Mouse (Mus musculus) gastrocnemius, postnatal 14 days (tissue): ENCODE data around the gene Ulk4. TPM values are rescaled to one million over a fixed set of nuclear protein-coding genes. Genes with fewer than 3 reads are reported as not detected.

Source experiments
- DNase-seq: peaks from one replicate; pipeline ENCODE4 v3.0.0; 2021; ENCODE audit warnings: mixed read lengths
- intact Hi-C: fragments of 180-260 bp; cut with DNase I; formaldehyde crosslinking; loops from one replicate; pipeline ENCODE4 v1.15.1; 2025; ENCODE audit warnings: low total_unique reads
- total RNA-seq, 2 experiments: library from RNA; stranded (reverse); gene quantifications; 2 replicates each; pipeline ENCODE4 v1.2.3; 2021

Ulk4 gene
- total RNA-seq, 2 experiments from 2014 or later: 0.31 to 0.41 TPM

DNA sequence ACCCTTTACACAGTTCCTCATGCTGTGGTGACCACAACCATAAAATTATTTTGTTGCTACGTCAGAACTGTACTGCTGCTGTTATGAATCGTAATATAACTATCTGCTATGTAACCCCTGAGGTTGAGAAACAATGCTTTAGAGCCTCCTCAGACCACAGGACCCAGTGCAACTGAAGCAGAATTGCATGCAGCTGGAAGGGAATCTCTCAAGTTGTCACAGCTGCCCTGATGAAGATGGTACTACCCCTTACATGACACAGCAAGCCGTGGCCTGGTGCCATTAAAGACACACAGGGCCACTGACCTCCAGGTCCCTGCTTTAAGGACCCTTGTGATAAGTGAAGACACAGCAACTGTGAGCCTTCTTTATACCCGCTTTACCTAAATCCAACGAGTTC is 123.7 kb downstream of the Ulk4 start:
- no peak for DNase-seq
- intact Hi-C loops: no loop called here

DNA sequence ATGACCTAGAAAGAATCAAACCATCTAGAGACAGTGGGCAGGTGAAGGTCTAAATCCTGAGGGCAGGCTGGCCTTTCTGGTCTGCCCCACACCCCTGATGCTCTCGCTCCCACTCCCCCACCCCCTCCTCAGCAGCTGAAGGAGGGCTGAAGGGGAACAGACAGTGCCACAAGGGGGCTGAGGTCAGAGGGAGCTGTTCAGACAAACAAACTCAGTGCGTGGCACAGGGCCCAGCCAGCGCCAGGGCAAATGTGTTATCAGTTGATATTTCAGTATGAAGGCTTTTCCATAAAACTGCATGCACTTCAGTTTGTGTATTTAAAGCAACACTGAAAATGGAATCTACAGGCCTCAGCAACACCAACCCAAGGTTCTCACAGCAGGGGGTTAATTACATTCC is 128.4 kb downstream of the Ulk4 start:
- intact Hi-C loops: no loop called here

DNA sequence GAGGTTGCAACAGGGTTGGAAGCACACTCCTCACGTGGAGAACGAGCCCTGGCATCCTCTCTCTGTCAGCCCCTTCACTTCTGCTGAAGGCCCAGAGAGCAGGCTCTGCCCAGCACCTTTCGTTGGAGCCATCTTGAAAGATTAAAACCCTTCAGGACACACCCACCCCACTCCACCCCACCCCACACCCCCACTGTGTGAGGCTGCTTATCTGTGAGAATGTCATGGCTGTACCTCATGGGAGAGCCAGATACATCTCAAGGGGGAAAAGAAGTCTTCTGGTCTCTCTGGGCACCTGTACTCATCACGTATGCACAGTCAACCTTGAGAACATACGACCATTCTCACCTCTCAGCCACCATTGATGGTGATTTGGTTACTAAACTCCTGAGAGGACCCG is 133.8 kb downstream of the Ulk4 start:
- DNase-seq: no peak
- intact Hi-C loops: no loop called here

More for the DNA sequence above, 128.4 kb downstream of the Ulk4 start:
- DNase-seq: no peak

DNA sequence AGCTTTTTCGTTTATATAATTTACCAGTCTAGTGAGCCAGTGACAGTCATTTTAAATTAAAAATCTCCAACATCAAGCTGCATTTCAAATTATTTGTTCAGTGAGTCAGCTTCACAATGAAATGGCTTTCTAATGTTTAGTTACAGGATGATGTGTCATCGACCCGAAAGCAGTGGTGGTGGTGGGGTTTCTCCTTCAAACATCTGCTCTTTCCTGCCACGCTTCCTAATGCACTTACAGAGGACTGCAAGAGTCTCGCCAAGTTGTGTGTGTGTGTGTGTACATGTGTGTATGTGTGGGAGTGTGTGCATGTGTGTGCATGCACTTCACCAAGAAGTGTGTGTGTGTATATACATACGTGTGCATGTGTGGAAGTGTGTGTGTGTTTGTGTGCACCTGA is 144.4 kb downstream of the Ulk4 start:
- intact Hi-C loops: no loop called here
- DNase-seq: no peak

DNA sequence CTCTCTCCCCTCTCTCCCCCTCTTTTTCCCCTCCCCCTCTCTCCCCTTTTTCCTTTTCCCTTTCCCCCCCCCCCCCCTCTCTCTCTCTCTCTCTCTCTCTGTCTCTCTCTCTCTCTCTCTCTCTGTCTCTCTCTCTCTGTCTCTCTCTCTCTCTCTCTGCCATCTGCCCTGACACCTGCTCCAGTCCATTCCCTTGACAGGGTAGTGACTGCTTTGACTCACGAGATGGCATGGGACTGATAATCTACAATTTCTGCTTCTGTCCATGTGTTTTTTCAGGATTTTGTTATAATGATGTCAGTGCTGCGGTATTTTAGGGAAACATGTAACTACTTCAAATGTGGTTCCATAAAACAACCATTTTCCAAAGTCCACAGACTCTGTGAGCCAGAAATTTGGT is 147.5 kb downstream of the Ulk4 start:
- intact Hi-C loops: no loop called here
- DNase-seq: no peak

DNA sequence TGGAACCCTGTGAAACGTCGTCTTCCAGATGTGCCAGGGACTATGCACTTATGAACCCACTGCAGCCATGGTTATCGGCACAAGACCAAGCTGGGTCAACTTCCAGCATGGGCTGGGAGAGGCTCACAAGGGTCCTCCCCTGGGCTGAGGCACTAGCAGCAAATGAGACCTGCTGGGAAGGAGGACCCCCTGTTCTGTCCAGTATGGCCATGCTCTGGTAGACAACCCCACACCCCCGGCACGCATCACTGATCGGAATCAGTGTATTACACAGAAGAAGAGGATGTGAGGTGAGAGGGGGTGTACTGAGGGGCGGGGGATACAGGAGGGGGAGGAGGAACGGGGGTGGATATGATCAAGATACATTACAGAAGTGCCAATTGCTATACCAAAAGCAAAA is 148.1 kb downstream of the Ulk4 start:
- no peak for DNase-seq
- intact Hi-C loops: no loop called here

DNA sequence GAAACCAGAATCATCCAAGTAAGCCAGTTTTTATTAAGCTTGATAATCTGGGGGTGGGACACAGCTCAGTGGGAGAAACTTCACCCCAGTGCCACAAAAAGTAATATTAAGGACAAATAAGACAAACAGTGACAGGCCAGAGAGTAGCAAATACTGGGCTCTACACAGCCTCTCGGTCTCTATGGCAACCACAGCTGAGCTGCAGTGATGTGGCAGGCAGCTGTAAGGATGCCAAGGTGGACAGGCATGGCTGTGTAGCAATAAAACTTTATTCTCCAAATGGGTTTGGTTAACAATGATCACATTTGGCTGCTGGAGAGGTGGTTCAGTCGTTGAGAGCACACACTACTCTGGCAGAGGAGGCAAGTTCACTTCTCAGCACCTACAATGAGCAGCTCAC is 150.0 kb downstream of the Ulk4 start:
- intact Hi-C loops: no loop called here
- no peak for DNase-seq

DNA sequence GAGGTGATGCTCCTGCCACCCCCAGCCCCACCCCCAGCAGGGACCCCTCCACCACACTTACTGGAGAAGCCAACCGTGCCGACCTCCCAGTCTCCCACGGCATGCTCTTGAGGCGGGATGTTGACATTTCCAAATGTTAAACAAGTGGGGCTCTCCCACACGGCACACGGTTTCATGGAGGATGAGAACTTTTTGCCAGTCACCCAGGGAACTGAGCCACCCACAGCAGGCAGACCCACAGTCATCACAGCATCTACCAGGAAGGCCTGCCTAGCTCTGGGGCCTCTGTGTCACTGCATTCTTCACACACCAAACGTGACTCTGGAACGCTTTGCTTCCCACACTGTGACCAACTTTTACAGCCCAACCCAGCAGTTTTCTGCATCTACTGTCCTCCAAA is 152.3 kb downstream of the Ulk4 start:
- DNase-seq: no peak
- intact Hi-C loops: no loop called here

DNA sequence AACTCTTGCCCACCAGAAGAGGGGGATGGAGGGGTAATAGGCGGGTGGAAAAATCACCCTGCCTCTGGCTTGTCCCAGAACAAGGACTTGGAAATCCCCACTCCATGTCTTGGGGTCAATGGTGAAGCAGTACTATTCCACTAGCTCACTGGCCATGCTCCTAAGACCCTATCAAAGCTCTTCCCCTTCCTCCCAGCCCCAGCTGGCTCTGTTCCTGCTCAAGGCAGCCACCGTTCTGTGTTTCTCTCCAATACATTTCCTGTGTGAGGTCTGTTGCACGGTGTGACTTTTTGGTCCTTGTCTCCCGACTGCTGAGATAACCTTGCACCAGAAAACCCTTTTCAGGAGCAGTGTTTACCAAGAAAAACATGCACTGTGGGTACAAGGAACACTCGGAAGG is 155.0 kb downstream of the Ulk4 start:
- intact Hi-C loops: no loop called here
- DNase-seq: no peak

DNA sequence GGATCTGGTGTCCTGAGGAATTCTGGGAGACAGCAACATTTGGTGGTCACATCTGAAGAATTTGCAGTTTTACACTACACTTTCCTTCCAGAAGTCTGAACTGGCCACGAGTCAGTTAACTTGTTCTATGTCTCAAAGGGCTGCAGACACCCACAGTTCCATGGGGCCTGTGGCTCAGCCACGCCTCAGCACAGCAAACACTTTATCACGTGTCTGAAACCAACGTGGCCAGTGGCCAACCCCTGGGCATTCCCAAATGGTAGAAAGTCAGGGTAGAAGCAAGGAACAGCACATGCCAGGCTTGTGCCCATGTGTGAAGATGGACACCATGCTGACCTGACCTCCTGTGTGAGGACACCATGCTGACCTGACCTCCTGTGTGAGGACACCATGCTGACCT is 159.1 kb downstream of the Ulk4 start:
- intact Hi-C loops: no loop called here
- no peak for DNase-seq

DNA sequence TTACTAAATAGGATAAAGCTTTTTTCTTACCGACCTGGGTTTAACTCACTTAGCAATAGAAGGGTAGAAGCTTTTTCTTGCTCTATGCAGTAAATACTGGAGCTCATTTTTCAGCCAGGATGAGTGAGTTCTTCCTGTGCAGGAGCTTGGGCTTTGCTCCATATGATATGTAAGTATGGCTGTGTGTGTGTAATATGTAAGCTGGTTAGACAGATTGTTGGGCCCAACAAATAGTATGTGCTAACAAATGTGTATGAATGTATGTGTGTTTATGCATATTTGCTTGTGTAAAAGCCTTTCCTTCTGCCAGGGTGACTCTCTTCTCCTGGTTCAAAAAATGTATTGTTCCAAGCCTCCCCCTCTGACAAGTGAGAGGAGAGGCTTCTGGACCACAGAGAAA is 164.9 kb downstream of the Ulk4 start:
- intact Hi-C loops: no loop called here
- DNase-seq: no peak

DNA sequence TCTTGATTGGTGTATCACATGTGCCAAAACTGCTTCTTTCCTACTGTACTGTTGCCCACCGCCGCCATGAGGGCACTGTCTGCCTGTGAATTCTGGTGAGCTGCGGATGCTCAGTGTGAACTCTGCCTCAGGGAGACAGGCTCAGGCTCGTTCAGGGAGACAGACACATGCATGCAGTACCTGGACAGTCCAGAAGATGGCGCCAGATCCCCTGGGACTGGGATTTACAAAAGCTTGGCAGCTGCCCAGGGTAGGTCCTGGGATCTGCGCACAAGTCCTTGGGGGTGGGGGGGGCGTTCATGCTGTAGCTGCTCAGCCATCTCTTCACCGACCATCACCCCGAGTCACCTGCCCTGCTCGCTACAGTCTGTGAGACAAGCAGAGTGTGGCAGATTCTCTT is 168.9 kb downstream of the Ulk4 start:
- intact Hi-C loops: no loop called here
- peak; percentile 65 for DNase-seq

DNA sequence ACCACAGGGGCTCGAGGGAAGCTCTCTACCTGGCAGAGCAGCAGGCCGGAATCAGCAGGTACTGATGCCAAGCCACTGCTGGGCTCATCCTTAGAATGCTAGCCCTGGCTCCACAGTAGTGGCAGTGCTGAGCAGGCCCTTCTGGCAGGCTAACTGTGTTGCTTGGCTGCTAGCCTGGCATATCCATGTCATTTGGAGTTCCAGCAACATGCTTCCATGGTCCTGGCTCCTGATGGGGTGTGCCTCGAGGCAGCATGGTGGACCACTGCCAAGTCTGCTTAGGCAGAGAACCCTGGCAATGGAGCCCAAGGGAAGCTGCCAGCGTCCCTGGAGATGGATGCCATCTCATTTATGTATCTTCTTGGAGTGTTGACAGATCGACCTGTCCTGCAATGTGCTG is 169.4 kb downstream of the Ulk4 start:
- DNase-seq: peak; percentile 84
- intact Hi-C loops: no loop called here

DNA sequence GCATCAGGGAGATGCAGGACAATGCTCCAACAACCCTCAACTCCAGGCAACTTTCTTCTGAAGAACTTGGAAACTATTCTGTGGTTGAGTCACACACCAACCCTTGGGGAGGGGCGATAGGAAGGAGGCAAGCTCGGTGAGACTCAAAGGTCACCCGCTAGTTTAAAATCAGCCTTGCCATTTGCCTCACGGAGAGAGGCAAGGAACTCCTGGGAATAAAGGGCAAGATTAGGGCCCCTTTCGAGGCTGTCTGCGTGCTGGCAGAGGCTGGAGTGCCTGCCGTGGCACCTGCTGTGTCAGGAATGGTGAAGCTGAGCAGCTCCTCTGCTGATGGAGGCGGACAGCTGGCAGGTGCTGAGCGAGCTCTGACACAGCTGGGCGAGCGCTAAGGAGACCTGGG is 169.9 kb downstream of the Ulk4 start:
- intact Hi-C loops: no loop called here
- peak; percentile 32 for DNase-seq

DNA sequence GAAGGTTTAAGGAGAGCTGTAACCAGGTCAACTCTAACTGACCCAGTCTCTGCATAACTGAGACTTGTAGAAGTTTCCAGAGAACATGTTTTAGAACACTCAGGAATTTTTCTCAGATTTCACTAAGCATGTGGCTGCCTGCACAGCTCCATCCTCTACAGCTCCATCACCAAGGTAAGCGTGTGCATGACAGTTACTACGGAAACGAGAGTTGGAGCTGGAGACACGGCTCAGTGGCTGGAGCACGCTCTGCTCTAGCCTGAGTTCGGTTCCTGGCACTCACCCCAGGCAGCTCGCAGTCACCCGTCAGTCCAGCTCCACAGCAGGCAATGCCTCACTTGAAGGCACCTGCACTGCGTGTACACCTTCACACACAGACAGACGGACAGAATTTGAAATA is 175.5 kb downstream of the Ulk4 start:
- intact Hi-C loops: no loop called here
- DNase-seq: no peak

DNA sequence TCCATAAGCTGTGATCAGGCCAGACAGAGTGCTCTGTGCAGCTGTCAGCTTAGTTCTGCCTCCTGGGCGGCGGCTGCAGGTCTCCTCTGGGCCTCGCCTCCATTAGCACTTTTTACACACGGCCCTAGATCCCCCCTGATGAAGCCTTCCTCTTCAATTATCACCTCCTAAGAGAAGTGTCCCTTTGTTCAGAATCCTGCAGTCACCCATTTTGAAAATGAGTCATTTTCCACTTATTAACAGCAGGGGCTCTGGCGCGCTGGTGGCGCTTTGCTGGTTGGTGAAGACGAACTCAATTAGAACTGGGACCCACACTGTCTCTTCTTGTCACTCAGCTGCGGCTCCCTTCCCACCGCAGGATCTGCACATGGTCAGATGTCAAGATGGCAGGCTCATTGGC is 177.5 kb downstream of the Ulk4 start:
- intact Hi-C loops: no loop called here
- no peak for DNase-seq

DNA sequence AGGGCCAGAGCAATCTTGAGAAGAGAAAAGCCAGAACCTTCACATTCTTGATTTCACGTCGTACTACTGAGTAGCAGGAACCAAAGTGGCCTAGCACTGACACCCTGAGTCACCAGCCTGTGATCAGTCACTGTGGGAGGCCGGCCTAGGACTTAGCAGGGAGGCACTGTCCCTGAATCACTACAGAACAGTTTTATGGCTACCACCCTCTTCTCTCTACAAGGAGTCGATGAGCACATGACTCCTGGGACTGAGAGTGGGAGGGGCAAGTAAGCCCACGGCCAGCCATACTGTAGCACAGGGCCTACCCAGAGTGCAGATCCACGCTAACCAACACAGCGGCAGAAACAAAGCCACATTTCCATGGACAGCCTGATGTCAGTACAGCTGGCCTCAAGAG is 183.2 kb downstream of the Ulk4 start:
- DNase-seq: no peak
- intact Hi-C loops: no loop called here

DNA sequence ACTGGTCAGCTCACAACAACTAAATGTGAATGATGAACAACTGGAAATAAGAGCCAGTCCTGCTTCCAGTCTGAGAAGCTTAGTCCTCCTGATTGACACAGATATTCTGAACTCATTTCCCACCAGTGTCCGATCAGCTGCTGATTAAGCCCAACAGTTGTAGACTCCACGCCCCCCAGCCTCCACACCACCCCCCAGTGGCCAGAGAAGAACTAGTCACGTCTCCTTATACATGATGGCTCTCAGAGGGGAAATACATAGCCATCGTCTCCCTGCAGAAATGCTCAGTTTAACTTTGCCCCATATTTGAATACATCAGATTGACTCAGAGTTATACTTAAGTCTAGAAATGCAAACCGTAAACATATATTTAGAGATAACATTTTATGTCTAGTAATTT is 184.4 kb downstream of the Ulk4 start:
- intact Hi-C loops: no loop called here
- no peak for DNase-seq

DNA sequence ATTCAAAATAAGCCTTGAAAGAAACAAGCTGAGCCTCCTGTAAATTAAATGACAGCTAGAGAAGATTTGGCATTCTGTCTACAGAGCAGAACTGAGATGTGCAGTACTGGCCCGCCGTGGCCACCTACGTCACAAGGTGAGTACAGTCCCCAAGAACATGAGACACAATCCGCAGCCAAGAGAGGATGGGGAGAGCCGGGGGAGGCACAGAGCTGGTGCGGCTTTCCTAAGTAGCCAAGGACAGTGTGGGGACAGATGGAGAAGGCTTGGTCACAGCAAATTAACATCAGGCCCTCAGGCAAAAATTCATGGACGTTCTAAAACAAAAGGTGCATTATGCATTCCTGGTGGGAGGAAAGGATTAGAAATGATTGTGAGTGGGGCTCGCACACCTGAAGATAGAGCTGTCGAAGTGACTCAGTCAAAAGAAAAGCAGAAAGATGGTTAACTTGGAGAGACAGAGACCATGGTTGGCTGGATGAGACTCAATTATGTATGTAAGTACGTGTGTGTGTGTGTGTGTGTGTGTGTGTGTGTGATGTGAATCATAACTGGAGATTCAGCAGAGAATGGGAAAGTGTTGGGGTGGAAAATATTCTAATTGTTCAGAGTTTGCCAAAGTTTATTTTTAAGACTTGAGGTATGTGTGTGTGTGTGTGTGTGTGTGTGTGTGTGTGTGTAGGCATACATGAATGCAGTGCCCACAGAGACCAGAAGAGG is 185.8 kb downstream of the Ulk4 start:
- DNase-seq: no peak
- intact Hi-C loops: no loop called here

DNA sequence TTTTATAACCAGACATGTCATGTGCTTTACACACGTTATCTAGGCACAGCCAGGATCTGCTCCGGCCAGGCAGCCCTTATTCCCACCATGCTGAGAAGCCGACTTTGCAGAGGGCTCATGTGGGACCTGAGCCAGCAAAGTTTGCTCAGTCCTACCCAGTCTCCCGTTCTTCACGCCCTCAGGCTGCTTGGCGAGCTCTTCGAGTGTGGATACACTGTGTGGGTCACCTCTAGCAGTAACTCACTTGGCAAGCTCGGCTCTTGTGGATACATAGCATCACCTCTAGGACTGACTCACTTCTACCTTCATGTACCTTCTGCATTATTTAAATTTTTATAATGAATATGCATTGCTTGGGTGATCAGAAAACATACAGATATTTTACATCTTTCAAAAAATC is 189.3 kb downstream of the Ulk4 start:
- intact Hi-C loops: no loop called here

DNA sequence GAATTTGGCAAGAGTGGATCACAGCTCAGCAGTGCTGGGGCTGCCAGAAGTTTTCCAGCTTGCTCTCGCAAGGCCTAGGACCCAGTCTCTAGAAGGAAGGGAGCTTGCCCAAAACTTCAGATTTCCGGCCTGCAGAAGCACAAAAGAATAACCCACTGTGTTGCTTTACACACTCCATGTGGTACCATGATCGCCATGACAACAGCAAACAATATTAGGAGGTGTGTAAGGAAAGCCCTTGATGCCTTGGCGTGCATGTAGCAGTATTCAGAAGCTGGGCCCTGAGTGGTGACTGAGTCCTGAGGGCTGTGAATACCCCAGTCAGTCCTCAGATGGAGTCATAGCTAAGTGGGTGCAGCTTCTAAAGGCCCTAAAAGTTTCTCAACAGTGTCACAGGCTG is 192.8 kb downstream of the Ulk4 start:
- intact Hi-C loops: no loop called here
- DNase-seq: no peak

More for the DNA sequence above, 189.3 kb downstream of the Ulk4 start:
- DNase-seq: no peak

DNA sequence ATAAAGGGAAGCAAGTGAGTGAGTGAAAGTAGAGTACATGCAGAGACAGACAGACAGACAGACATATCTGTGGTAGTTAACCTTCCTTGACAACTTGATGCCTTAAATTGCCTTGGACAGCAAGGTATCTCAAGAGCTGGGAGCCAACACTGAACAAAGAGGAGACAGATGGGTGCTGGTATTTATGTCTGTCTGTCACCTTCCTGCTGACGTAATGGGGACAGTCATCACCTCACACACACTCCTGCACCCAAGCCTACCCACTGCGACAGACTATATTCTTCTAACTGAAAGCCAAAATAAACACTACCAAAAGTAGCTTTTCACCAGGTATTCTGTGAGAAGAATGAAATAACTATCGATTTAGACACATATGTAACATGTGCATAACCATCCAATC is 196.2 kb downstream of the Ulk4 start:
- DNase-seq: no peak
- intact Hi-C loops: no loop called here
